Mouse (Mus musculus): ENCODE results near the gene Psmb8. TPM values are rescaled to one million over a fixed set of nuclear protein-coding genes. Genes with fewer than 3 reads are reported as not detected.

The Psmb8 gene
- polyA plus RNA-seq, 1 experiment from 2014 or later = 13.7 TPM

- Histone ChIP-seq H3K36me3 (ENCODE audit: control insufficient read depth, insufficient read depth, low read length) (no peaks in the 10 kb centered on the region), H3K9ac (ENCODE audit: low read length) (peak overlapping the region; percentile 58), H3K4me2 (ENCODE audit: low read length) (peak overlapping the region; percentile 91), H3K9me3 (ENCODE audit: control insufficient read depth, low read length) (0 out of 2 replicates have a peak, but pooled peaks cover 3% of the 10 kb centered on the region), H3K4me3 (ENCODE audit: low read depth, low read length) (peak overlapping the region; percentile 59), H3K27me3 (replicated peaks; ENCODE audit: control insufficient read depth, insufficient read depth, low read length) (peaks cover 32% of the 10 kb centered on the region), H3K27ac (ENCODE audit: low read depth) (no peak overlapping the region), H3K4me1 (replicated peaks; ENCODE audit: control insufficient read depth, insufficient read depth, low read length) (peaks cover 5% of the 10 kb centered on the region; the same call in 1 of the 2 replicates)
- DNase-seq (ENCODE audit: low spot score) = no peak
- no peak for ATAC-seq (replicated peaks; ENCODE audit: low FRiP score, low TSS enrichment, low read depth)
- WGBS = 13% methylated on average over 18 of the region's 18 CpGs
Measured at GRCm38 (mm10) chr17:34205021-34205745, 7.7 kb downstream of the Psmb8 start.

GRCm38 (mm10) chr17:34205746-34206176, 8.2 kb downstream of the Psmb8 start:
- no peaks in the 10 kb centered on the region for H3K36me3 ChIP-seq (ENCODE audit: control insufficient read depth, insufficient read depth, low read length)
- no peak overlapping the region for H3K4me2 ChIP-seq (ENCODE audit: low read length)
- H3K4me1 ChIP-seq (replicated peaks; ENCODE audit: control insufficient read depth, insufficient read depth, low read length) = peaks cover 5% of the 10 kb centered on the region; the same call in 1 of the 2 replicates
- 14% methylated on average over 9 of the region's 9 CpGs for WGBS
- H3K9ac ChIP-seq (ENCODE audit: low read length) = no peak overlapping the region
- no peak overlapping the region for H3K4me3 ChIP-seq (ENCODE audit: low read depth, low read length)
- peaks cover 32% of the 10 kb centered on the region for H3K27me3 ChIP-seq (replicated peaks; ENCODE audit: control insufficient read depth, insufficient read depth, low read length)
- DNase-seq (ENCODE audit: low spot score) (no peak), ATAC-seq (replicated peaks; ENCODE audit: low FRiP score, low TSS enrichment, low read depth) (no peak)
- H3K27ac ChIP-seq (ENCODE audit: low read depth) = no peak overlapping the region
- 0 out of 2 replicates have a peak, but pooled peaks cover 3% of the 10 kb centered on the region for H3K9me3 ChIP-seq (ENCODE audit: control insufficient read depth, low read length)

- peaks cover 37% of the 10 kb centered on the region for H3K27me3 ChIP-seq (replicated peaks; ENCODE audit: control insufficient read depth, insufficient read depth, low read length)
- H3K9me3 ChIP-seq (ENCODE audit: control insufficient read depth, low read length) = 0 out of 2 replicates have a peak, but pooled peaks cover 3% of the 10 kb centered on the region
- H3K4me2 ChIP-seq (ENCODE audit: low read length) = no peak overlapping the region
- no peak overlapping the region for H3K27ac ChIP-seq (ENCODE audit: low read depth)
- H3K4me3 ChIP-seq (ENCODE audit: low read depth, low read length) = no peak overlapping the region
- peaks cover 5% of the 10 kb centered on the region; the same call in 1 of the 2 replicates for H3K4me1 ChIP-seq (replicated peaks; ENCODE audit: control insufficient read depth, insufficient read depth, low read length)
- DNase-seq (ENCODE audit: low spot score) = no peak
- 84% methylated on average over 5 of the region's 5 CpGs for WGBS
- H3K36me3 ChIP-seq (ENCODE audit: control insufficient read depth, insufficient read depth, low read length) = no peaks in the 10 kb centered on the region
- H3K9ac ChIP-seq (ENCODE audit: low read length) = no peak overlapping the region
- ATAC-seq (replicated peaks; ENCODE audit: low FRiP score, low TSS enrichment, low read depth) = no peak
Measured at GRCm38 (mm10) chr17:34206731-34207130, 9.2 kb downstream of the Psmb8 start.

GRCm38 (mm10) chr17:34207456-34207855, 9.9 kb downstream of the Psmb8 start:
- H3K27me3 ChIP-seq (replicated peaks; ENCODE audit: control insufficient read depth, insufficient read depth, low read length) = peaks cover 45% of the 10 kb centered on the region
- ATAC-seq (replicated peaks; ENCODE audit: low FRiP score, low TSS enrichment, low read depth) (no peak), DNase-seq (ENCODE audit: low spot score) (no peak)
- WGBS = 64% methylated on average over 3 of the region's 3 CpGs
- no peak overlapping the region for H3K4me3 ChIP-seq (ENCODE audit: low read depth, low read length)
- 0 out of 2 replicates have a peak, but pooled peaks cover 3% of the 10 kb centered on the region for H3K9me3 ChIP-seq (ENCODE audit: control insufficient read depth, low read length)
- H3K27ac ChIP-seq (ENCODE audit: low read depth) = no peak overlapping the region
- H3K36me3 ChIP-seq (ENCODE audit: control insufficient read depth, insufficient read depth, low read length) = no peaks in the 10 kb centered on the region
- H3K9ac ChIP-seq (ENCODE audit: low read length) = no peak overlapping the region
- no peak overlapping the region for H3K4me2 ChIP-seq (ENCODE audit: low read length)
- peaks cover 5% of the 10 kb centered on the region; the same call in 1 of the 2 replicates for H3K4me1 ChIP-seq (replicated peaks; ENCODE audit: control insufficient read depth, insufficient read depth, low read length)

- ATAC-seq (replicated peaks; ENCODE audit: low FRiP score, low TSS enrichment, low read depth) (no peak), DNase-seq (ENCODE audit: low spot score) (no peak)
- Histone ChIP-seq H3K9me3 (ENCODE audit: control insufficient read depth, low read length) (0 out of 2 replicates have a peak, but pooled peaks cover 3% of the 10 kb centered on the region), H3K4me2 (ENCODE audit: low read length) (no peak overlapping the region), H3K27me3 (replicated peaks; ENCODE audit: control insufficient read depth, insufficient read depth, low read length) (peaks cover 49% of the 10 kb centered on the region), H3K4me3 (ENCODE audit: low read depth, low read length) (no peak overlapping the region), H3K4me1 (replicated peaks; ENCODE audit: control insufficient read depth, insufficient read depth, low read length) (peaks cover 5% of the 10 kb centered on the region; the same call in 1 of the 2 replicates), H3K36me3 (ENCODE audit: control insufficient read depth, insufficient read depth, low read length) (no peaks in the 10 kb centered on the region), H3K27ac (ENCODE audit: low read depth) (no peak overlapping the region), H3K9ac (ENCODE audit: low read length) (no peak overlapping the region)
- WGBS = 96% methylated on average over 9 of the region's 9 CpGs
Measured at GRCm38 (mm10) chr17:34207866-34208265, 10.3 kb downstream of the Psmb8 start.

- no peak overlapping the region for H3K4me2 ChIP-seq (ENCODE audit: low read length)
- 0 out of 2 replicates have a peak, but pooled peaks cover 3% of the 10 kb centered on the region for H3K9me3 ChIP-seq (ENCODE audit: control insufficient read depth, low read length)
- DNase-seq (ENCODE audit: low spot score) (no peak), ATAC-seq (replicated peaks; ENCODE audit: low FRiP score, low TSS enrichment, low read depth) (no peak)
- WGBS = 18% methylated on average over 10 of the region's 10 CpGs
- H3K27me3 ChIP-seq (replicated peaks; ENCODE audit: control insufficient read depth, insufficient read depth, low read length) = peaks cover 50% of the 10 kb centered on the region
- H3K27ac ChIP-seq (ENCODE audit: low read depth) = no peak overlapping the region
- H3K4me3 ChIP-seq (ENCODE audit: low read depth, low read length) = no peak overlapping the region
- H3K9ac ChIP-seq (ENCODE audit: low read length) = no peak overlapping the region
- H3K36me3 ChIP-seq (ENCODE audit: control insufficient read depth, insufficient read depth, low read length) = no peaks in the 10 kb centered on the region
- peaks cover 5% of the 10 kb centered on the region; the same call in 1 of the 2 replicates for H3K4me1 ChIP-seq (replicated peaks; ENCODE audit: control insufficient read depth, insufficient read depth, low read length)
Measured at GRCm38 (mm10) chr17:34208421-34208820, 10.9 kb downstream of the Psmb8 start.

- Histone ChIP-seq H3K4me3 (ENCODE audit: low read depth, low read length) (no peak overlapping the region), H3K9me3 (ENCODE audit: control insufficient read depth, low read length) (0 out of 2 replicates have a peak, but pooled peaks cover 3% of the 10 kb centered on the region), H3K27me3 (replicated peaks; ENCODE audit: control insufficient read depth, insufficient read depth, low read length) (peaks cover 58% of the 10 kb centered on the region), H3K4me2 (ENCODE audit: low read length) (no peak overlapping the region), H3K27ac (ENCODE audit: low read depth) (no peak overlapping the region), H3K36me3 (ENCODE audit: control insufficient read depth, insufficient read depth, low read length) (no peaks in the 10 kb centered on the region), H3K9ac (ENCODE audit: low read length) (no peak overlapping the region), H3K4me1 (replicated peaks; ENCODE audit: control insufficient read depth, insufficient read depth, low read length) (peaks cover 5% of the 10 kb centered on the region; the same call in 1 of the 2 replicates)
- DNase-seq (ENCODE audit: low spot score) (no peak), ATAC-seq (replicated peaks; ENCODE audit: low FRiP score, low TSS enrichment, low read depth) (no peak)
- 51% methylated on average over 3 of the region's 3 CpGs for WGBS
Measured at GRCm38 (mm10) chr17:34209680-34210079, 12.2 kb downstream of the Psmb8 start.

GRCm38 (mm10) chr17:34210599-34210998, 13.1 kb downstream of the Psmb8 start:
- H3K36me3 ChIP-seq (ENCODE audit: control insufficient read depth, insufficient read depth, low read length) = no peaks in the 10 kb centered on the region
- H3K9ac ChIP-seq (ENCODE audit: low read length) = no peak overlapping the region
- DNase-seq (ENCODE audit: low spot score) (no peak), ATAC-seq (replicated peaks; ENCODE audit: low FRiP score, low TSS enrichment, low read depth) (no peak)
- 55% methylated on average over 3 of the region's 3 CpGs for WGBS
- no peaks in the 10 kb centered on the region for H3K4me1 ChIP-seq (replicated peaks; ENCODE audit: control insufficient read depth, insufficient read depth, low read length)
- H3K4me2 ChIP-seq (ENCODE audit: low read length) = no peak overlapping the region
- 0 out of 2 replicates have a peak, but pooled peaks cover 3% of the 10 kb centered on the region for H3K9me3 ChIP-seq (ENCODE audit: control insufficient read depth, low read length)
- H3K27ac ChIP-seq (ENCODE audit: low read depth) = no peak overlapping the region
- H3K4me3 ChIP-seq (ENCODE audit: low read depth, low read length) = no peak overlapping the region
- H3K27me3 ChIP-seq (replicated peaks; ENCODE audit: control insufficient read depth, insufficient read depth, low read length) = peaks cover 51% of the 10 kb centered on the region

Data from intestine, embryonic 14.5 days (tissue).